Comparison of ENCODE assay signal across 17 mouse cellular contexts in genomic region chr9:69507206-69507605, GRCm38 (mm10). TPM values are rescaled to one million over a fixed set of nuclear protein-coding genes. Genes with fewer than 3 reads are reported as not detected.
A peak's percentile ranks its signal among the peaks of the same experiment; 100 is the strongest.
DNase-seq lines count a peak whose midpoint lies in the region; ATAC-seq and TF ChIP-seq lines count a peak whose summit lies in the region.
"Had no signal": no experiment of that assay in that cellular context is flagged by ENCODE, and none has a peak within 500 bp of the region (broad histone marks: within the 10 kb centered on the region; RNA-seq: fewer than 3 reads in every experiment).

No protein-coding gene starts in this region.

- H3K27ac ChIP-seq in hindbrain, embryonic 13.5 days: no peak overlapping the region
- no peak overlapping the region for H3K27ac ChIP-seq in hindbrain, postnatal 0 days
- no peak overlapping the region for H3K27ac ChIP-seq in embryonic facial prominence, embryonic 15.5 days (replicated peaks)
- H3K27ac ChIP-seq in midbrain, embryonic 16.5 days (ENCODE audit: low read length): peak overlapping the region; percentile 39; the same call in 1 of the 2 replicates
- H3K27ac ChIP-seq in intestine, postnatal 0 days (ENCODE audit: low read depth, low read length): no peak overlapping the region
- no peak overlapping the region for H3K27ac ChIP-seq in kidney, adult 2 months (ENCODE audit: insufficient read depth, low read depth, low read length)
- H3K27ac ChIP-seq: heart, embryonic 10.5 days; intestine, embryonic 15.5 days; layer of hippocampus, adult 2 months; liver, embryonic 12.5 days had no signal

- no peak overlapping the region for H3K4me3 ChIP-seq in hindbrain, embryonic 13.5 days
- H3K4me3 ChIP-seq in hindbrain, postnatal 0 days (ENCODE audit: low read length): no peak overlapping the region
- H3K4me3 ChIP-seq in embryonic facial prominence, embryonic 15.5 days (replicated peaks): no peak overlapping the region
- no peak overlapping the region for H3K4me3 ChIP-seq in midbrain, embryonic 16.5 days (ENCODE audit: low read depth, low read length)
- H3K4me3 ChIP-seq in intestine, postnatal 0 days (ENCODE audit: low read depth, low read length): no peak overlapping the region
- no peak overlapping the region for H3K4me3 ChIP-seq in kidney, adult 2 months (ENCODE audit: insufficient read depth, low read depth, low read length)
- H3K4me3 ChIP-seq: heart, embryonic 10.5 days; intestine, embryonic 15.5 days; layer of hippocampus, adult 2 months; liver, embryonic 12.5 days had no signal

- no peak for TF ChIP-seq CTCF in hindbrain, postnatal 0 days (IDR thresholded peaks at IDR 0.05; ENCODE audit: low read depth)
- TF ChIP-seq CTCF in brain, embryonic 14.5 days (IDR thresholded peaks at IDR 0.05; ENCODE audit: borderline replicate concordance, extremely low read depth, insufficient read depth, insufficient read length): no peak
- no peak for TF ChIP-seq CTCF in intestine, postnatal 0 days (IDR thresholded peaks at IDR 0.05; ENCODE audit: low read depth)
- TF ChIP-seq CTCF in kidney, adult 2 months (conservative IDR thresholded peaks at IDR 0.05; ENCODE audit: insufficient read depth, insufficient read length, low read depth, low read length): no peak

- no peak for DNase-seq in hindbrain, postnatal 0 days (ENCODE audit: low spot score)
- peak; percentile 54 for DNase-seq in brain, embryonic 14.5 days (ENCODE audit: low read depth)
- no peak for DNase-seq in kidney, adult 2 months
- DNase-seq: cerebellum, adult 18-20 months; embryo, embryonic 11 days; thymus, postnatal 36 days had no signal

- peaks cover 20% of the 10 kb centered on the region; the same call in 1 of the 2 replicates for H3K27me3 ChIP-seq in hindbrain, embryonic 13.5 days
- H3K27me3 ChIP-seq in hindbrain, postnatal 0 days (ENCODE audit: insufficient read depth, low read length): no peaks in the 10 kb centered on the region
- peaks cover 6% of the 10 kb centered on the region; the same call in 1 of the 2 replicates for H3K27me3 ChIP-seq in embryonic facial prominence, embryonic 15.5 days
- no peaks in the 10 kb centered on the region; the same call in 1 of the 2 replicates for H3K27me3 ChIP-seq in midbrain, embryonic 16.5 days (ENCODE audit: control insufficient read depth, insufficient read depth, low read depth, low read length)
- H3K27me3 ChIP-seq in intestine, postnatal 0 days (replicated peaks; ENCODE audit: control insufficient read depth, insufficient read depth, low read length): peaks cover 13% of the 10 kb centered on the region
- H3K27me3 ChIP-seq in kidney, adult 2 months (replicated peaks; ENCODE audit: control insufficient read depth, insufficient read depth, low read length): no peaks in the 10 kb centered on the region

- H3K9ac ChIP-seq in hindbrain, embryonic 13.5 days: peak overlapping the region; percentile 35; the same call in 1 of the 2 replicates
- no peak overlapping the region for H3K9ac ChIP-seq in hindbrain, postnatal 0 days (replicated peaks; ENCODE audit: low read length)
- no peak overlapping the region for H3K9ac ChIP-seq in embryonic facial prominence, embryonic 15.5 days
- peak overlapping the region; percentile 42 for H3K9ac ChIP-seq in midbrain, embryonic 16.5 days (ENCODE audit: low read depth, low read length)
- no peak overlapping the region for H3K9ac ChIP-seq in intestine, postnatal 0 days (ENCODE audit: low read depth, low read length)
- H3K9ac ChIP-seq: intestine, embryonic 15.5 days; liver, embryonic 12.5 days had no signal

- no peaks in the 10 kb centered on the region for H3K9me3 ChIP-seq in hindbrain, embryonic 13.5 days
- H3K9me3 ChIP-seq in hindbrain, postnatal 0 days (ENCODE audit: low read length): no peaks in the 10 kb centered on the region
- H3K9me3 ChIP-seq in embryonic facial prominence, embryonic 15.5 days (replicated peaks): no peaks in the 10 kb centered on the region
- no peaks in the 10 kb centered on the region for H3K9me3 ChIP-seq in midbrain, embryonic 16.5 days (replicated peaks; ENCODE audit: control insufficient read depth, low read length, poor library complexity, severe bottlenecking)
- no peaks in the 10 kb centered on the region for H3K9me3 ChIP-seq in intestine, postnatal 0 days (ENCODE audit: control insufficient read depth)
- H3K9me3 ChIP-seq: heart, embryonic 10.5 days; intestine, embryonic 15.5 days; liver, embryonic 12.5 days had no signal

- no peak for ATAC-seq in hindbrain, embryonic 13.5 days (ENCODE audit: low FRiP score)
- ATAC-seq in hindbrain, postnatal 0 days: no peak
- no peak for ATAC-seq in embryonic facial prominence, embryonic 15.5 days (ENCODE audit: insufficient number of reproducible peaks, low FRiP score, low TSS enrichment, low read depth)
- no peak for ATAC-seq in midbrain, embryonic 16.5 days
- ATAC-seq in intestine, postnatal 0 days: no peak
- ATAC-seq: activated CD4-positive, CD25-positive, alpha-beta regulatory T cell, adult 4 months; CD4-positive, CD25-positive, alpha-beta regulatory T cell, adult 4 months; intestine, embryonic 15.5 days; liver, embryonic 12.5 days; lung, postnatal 0 days had no signal

- no peak for TF ChIP-seq POLR2A in brain, embryonic 14.5 days (IDR thresholded peaks at IDR 0.05; ENCODE audit: borderline replicate concordance, extremely low read depth, insufficient read depth, insufficient read length, poor library complexity, severe bottlenecking)
- no peak for TF ChIP-seq POLR2A in kidney, adult 2 months (IDR thresholded peaks at IDR 0.05; ENCODE audit: low read depth, low read length)

- no peak overlapping the region for H3K4me2 ChIP-seq in hindbrain, embryonic 13.5 days
- no peak overlapping the region for H3K4me2 ChIP-seq in hindbrain, postnatal 0 days (ENCODE audit: low read depth, low read length)
- peak overlapping the region; percentile 22; the same call in 1 of the 2 replicates for H3K4me2 ChIP-seq in embryonic facial prominence, embryonic 15.5 days (replicated peaks)
- H3K4me2 ChIP-seq in midbrain, embryonic 16.5 days (ENCODE audit: low read length): peak overlapping the region; percentile 33
- no peak overlapping the region for H3K4me2 ChIP-seq in intestine, postnatal 0 days (replicated peaks; ENCODE audit: low read depth)
- H3K4me2 ChIP-seq: intestine, embryonic 15.5 days; liver, embryonic 12.5 days had no signal

- WGBS in hindbrain, embryonic 13.5 days: 59% methylated on average over 11 of the region's 11 CpGs
- 40% methylated on average over 11 of the region's 11 CpGs for WGBS in hindbrain, postnatal 0 days
- 27% methylated on average over 11 of the region's 11 CpGs for WGBS in embryonic facial prominence, embryonic 15.5 days
- 21% methylated on average over 11 of the region's 11 CpGs for WGBS in midbrain, embryonic 16.5 days
- WGBS in intestine, postnatal 0 days: 50% methylated on average over 11 of the region's 11 CpGs
- 40% methylated on average over 11 of the region's 11 CpGs for WGBS in kidney, adult 2 months

- H3K4me1 ChIP-seq in hindbrain, embryonic 13.5 days (replicated peaks): peaks cover 7% of the 10 kb centered on the region
- no peaks in the 10 kb centered on the region for H3K4me1 ChIP-seq in hindbrain, postnatal 0 days (ENCODE audit: insufficient read depth, low read length)
- peaks cover 5% of the 10 kb centered on the region; the same call in 1 of the 2 replicates for H3K4me1 ChIP-seq in embryonic facial prominence, embryonic 15.5 days
- peaks cover 14% of the 10 kb centered on the region for H3K4me1 ChIP-seq in midbrain, embryonic 16.5 days (ENCODE audit: control insufficient read depth, insufficient read depth, low read length)
- H3K4me1 ChIP-seq in intestine, postnatal 0 days (replicated peaks; ENCODE audit: control insufficient read depth, insufficient read depth, low read length): no peaks in the 10 kb centered on the region
- no peaks in the 10 kb centered on the region for H3K4me1 ChIP-seq in kidney, adult 2 months (ENCODE audit: control insufficient read depth, insufficient read depth, low read length)
- H3K4me1 ChIP-seq: intestine, embryonic 15.5 days; liver, embryonic 12.5 days had no signal

- no peaks in the 10 kb centered on the region for H3K36me3 ChIP-seq in hindbrain, embryonic 13.5 days
- no peaks in the 10 kb centered on the region for H3K36me3 ChIP-seq in hindbrain, postnatal 0 days (ENCODE audit: insufficient read depth, low read length)
- no peaks in the 10 kb centered on the region for H3K36me3 ChIP-seq in embryonic facial prominence, embryonic 15.5 days
- H3K36me3 ChIP-seq in midbrain, embryonic 16.5 days (ENCODE audit: control insufficient read depth, insufficient read depth, low read length): no peaks in the 10 kb centered on the region
- no peaks in the 10 kb centered on the region for H3K36me3 ChIP-seq in intestine, postnatal 0 days (ENCODE audit: control insufficient read depth, insufficient read depth)
- H3K36me3 ChIP-seq in kidney, adult 2 months (ENCODE audit: control insufficient read depth, insufficient read depth, low read length): no peaks in the 10 kb centered on the region
- H3K36me3 ChIP-seq: heart, embryonic 10.5 days; intestine, embryonic 15.5 days; liver, embryonic 12.5 days had no signal

RNA-seq across cellular contexts. Expression of gene Anxa2, which starts 53.8 kb away (rescaled TPM):
- polyA plus RNA-seq in hindbrain, embryonic 13.5 days (2015; fragmentation: Nextera tagmentation; extraction: Ambion mirVana): 187 TPM in 2 replicates
- 69.6 and 73.4 TPM in 2 replicates for total RNA-seq in hindbrain, postnatal 0 days (2014; rRNA removed)
- polyA plus RNA-seq in hindbrain, postnatal 0 days (2015; fragmentation: Nextera tagmentation; extraction: Ambion mirVana): 107 and 108 TPM in 2 replicates
- polyA plus RNA-seq in brain, embryonic 14.5 days (2012; rRNA removed): 93.5 and 132 TPM in 2 replicates
- 1,678 and 1,714 TPM in 2 replicates for polyA plus RNA-seq in embryonic facial prominence, embryonic 15.5 days (2015; fragmentation: Nextera tagmentation; extraction: Ambion mirVana)
- polyA plus RNA-seq in midbrain, embryonic 16.5 days (2015; fragmentation: Nextera tagmentation; extraction: Ambion mirVana): 95.3 and 96.4 TPM in 2 replicates
- 571 and 641 TPM in 2 replicates for polyA plus RNA-seq in intestine, postnatal 0 days (2015; fragmentation: Nextera tagmentation; extraction: Ambion mirVana)
- polyA plus RNA-seq in kidney, adult 2 months (2012; rRNA removed): 122 and 131 TPM in 2 replicates

Comparison
In these comparisons a context has a peak if more than half of its experiments do, and no peak if none do; other contexts are left out.
1. H3K9ac ChIP-seq: peak in hindbrain, embryonic 13.5 days (single experiment) and midbrain, embryonic 16.5 days (single experiment); none in hindbrain, postnatal 0 days (single experiment), embryonic facial prominence, embryonic 15.5 days (single experiment) and intestine, postnatal 0 days (single experiment).
2. H3K4me2 ChIP-seq: peak in embryonic facial prominence, embryonic 15.5 days (single experiment) and midbrain, embryonic 16.5 days (single experiment); none in hindbrain, embryonic 13.5 days (single experiment), hindbrain, postnatal 0 days (single experiment) and intestine, postnatal 0 days (single experiment).